Mouse (Mus musculus) left cerebral cortex, adult 18-20 months (tissue): ENCODE data around the gene Zfp9. TPM values are rescaled to one million over a fixed set of nuclear protein-coding genes. Genes with fewer than 3 reads are reported as not detected.

Experiments used
- DNase-seq, 2 experiments: peaks; one replicate each; pipeline ENCODE4 v3.0.0; 2021 to 2022; ENCODE audit warnings: low spot score in 2 of 2, mixed read lengths in 1 of 2
- long read RNA-seq, 2 experiments: library from polyadenylated mRNA; stranded (forward); transcript quantifications; one replicate each; pipeline ENCODE4 v2.0.0; 2021
- microRNA-seq, 2 experiments: library from miRNA; unstranded; fragments of <30 nt; microRNA quantifications; one replicate each; pipeline ENCODE4 v1.2.0; 2021
- total RNA-seq, 2 experiments: library from RNA; stranded (reverse); gene quantifications; 2 replicates each; pipeline ENCODE4 v1.2.3; 2021

Zfp9 gene
- total RNA-seq, result 10 to 100 TPM; 17.6 to 17.9 TPM
- long read RNA-seq, experiment 1, partial matches to known transcripts, result 0 of 9 reads
- long read RNA-seq, experiment 1, other reads (novel, unspliced or antisense), result 5 of 9 reads
- long read RNA-seq, experiment 2, partial matches to known transcripts, result 1 of 3 reads
- long read RNA-seq, experiment 2, other reads (novel, unspliced or antisense), result 2 of 3 reads

DNA sequence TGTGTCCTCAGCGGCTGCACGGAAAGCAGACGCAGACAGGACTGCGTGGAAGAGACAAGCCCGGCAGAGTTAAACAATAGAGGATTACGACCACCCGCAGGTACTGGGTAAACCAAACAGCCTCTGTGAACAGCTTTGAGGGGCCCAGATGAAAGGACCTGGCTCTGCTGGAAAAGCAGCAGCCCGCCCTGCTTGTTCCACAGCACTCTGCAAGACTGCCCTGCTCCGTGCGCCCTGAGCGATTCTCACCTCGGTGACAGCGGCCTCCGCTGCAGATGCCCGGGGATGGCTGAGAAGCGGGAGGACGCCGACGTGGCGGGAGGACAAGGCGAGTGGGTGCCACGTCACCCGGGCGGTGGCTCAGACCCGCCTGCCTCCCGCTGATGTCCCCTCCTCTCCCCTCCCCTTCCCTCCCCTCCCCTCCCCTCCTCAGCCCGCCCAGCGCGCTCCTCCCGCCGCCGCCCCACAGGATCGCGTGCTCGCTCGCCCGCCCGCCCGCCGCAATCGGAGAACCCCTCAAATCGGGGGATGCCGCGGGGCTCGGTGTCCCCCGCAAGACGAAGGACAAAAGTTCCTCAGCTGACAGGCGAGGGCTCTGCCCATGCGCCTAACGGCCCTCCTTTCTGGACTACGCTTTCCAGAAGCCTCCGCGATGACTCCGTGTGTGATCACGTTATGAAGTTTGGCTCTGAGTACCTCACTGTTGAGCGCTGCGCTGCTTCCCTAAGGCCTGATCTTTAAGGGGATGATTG lies at the start of gene Zfp9:
Zfp9 (minus strand) TSS at position 364 of the 752 bp plus-strand sequence.
- DNase-seq, result peak; percentile 80 to 89

DNA sequence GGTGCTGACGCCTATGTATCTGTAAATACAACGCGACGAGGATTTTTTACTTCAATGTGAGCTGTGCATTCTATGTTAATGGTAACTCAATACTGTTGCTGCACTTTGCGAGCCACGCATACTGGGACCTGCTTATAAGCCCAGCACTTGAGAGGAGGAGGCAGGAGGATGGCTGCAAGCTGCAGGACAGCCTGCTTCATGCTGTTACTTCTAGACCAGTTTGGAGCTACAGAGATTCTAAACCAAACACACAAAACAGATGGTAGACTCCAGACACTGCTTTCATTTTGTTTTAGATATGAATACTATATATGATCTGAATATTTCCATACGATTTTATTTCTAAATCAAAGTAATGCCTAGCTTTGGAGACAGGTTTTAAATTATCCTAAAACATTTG lies 41.5 kb upstream of the Zfp9 start:
- DNase-seq, result no peak

DNA sequence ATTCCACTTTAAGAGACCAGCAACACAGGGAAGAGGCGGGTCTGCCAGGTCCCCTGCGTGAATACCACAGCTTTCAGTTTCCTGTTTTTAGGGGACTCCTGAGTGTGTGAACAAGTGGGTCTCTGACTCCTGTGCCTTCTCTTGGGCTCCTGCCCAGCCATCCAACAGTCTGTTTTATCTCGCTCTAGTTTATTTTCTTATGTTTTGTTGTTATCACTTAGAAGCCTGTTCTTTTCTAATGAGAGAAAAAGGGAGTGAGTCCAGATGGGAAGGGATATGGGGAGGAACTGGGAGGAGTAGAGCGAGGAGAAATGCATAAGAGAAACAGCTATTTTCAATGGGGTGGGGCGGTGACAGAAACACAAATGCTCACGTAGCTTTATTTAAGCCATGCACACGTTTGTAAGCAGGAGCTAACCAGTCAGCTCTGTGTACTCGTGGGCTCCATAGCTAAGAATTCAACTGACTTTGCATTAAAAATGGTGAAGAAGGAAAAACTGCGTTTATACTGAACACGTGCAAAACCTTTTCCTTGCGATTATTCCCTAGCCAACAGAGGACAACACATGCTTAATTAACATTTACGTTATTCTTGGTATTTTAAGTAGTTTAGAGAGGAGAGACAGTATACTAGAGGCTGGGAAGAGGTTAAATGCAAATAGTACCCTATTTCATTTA lies 34.4 kb upstream of the Zfp9 start:
- no peak for DNase-seq

DNA sequence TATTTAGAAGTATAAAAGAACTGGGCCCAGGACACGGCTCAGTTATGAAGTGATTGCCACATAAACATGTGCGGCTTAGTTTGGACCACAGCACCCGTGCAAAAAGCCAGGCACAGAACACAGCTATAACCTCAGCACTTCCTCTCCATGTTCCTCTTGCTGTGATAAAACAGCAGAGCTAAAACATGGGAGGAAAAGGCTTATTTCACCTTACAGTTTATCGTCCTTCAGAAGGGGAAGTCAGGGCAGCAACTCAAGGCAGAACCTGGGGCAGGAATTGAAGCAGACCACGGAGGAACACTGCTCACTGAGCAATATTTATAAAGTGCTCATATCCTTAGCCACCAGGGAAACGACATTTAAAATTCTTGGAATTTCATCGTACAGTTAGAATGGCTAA lies 19.9 kb upstream of the Zfp9 start:
- no peak for DNase-seq

DNA sequence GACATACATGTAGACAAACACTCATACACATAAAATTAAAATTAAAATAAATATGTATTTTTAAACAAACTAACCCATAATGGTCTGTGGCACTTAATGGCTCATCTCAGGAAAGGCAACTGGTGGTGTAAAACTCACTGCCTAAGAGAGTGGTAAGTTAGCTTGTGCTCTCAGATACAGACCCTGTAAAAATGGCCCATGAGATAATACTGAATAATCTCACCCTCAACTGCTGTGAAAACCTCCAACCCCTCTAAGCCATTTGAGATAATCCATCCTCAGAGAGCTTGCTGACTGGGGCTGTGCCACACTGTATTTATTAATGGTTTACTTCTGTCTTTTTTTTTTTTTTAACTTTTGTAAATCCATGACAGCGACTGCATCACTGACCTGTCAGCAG lies 3.0 kb upstream of the Zfp9 start:
- no peak for DNase-seq

DNA sequence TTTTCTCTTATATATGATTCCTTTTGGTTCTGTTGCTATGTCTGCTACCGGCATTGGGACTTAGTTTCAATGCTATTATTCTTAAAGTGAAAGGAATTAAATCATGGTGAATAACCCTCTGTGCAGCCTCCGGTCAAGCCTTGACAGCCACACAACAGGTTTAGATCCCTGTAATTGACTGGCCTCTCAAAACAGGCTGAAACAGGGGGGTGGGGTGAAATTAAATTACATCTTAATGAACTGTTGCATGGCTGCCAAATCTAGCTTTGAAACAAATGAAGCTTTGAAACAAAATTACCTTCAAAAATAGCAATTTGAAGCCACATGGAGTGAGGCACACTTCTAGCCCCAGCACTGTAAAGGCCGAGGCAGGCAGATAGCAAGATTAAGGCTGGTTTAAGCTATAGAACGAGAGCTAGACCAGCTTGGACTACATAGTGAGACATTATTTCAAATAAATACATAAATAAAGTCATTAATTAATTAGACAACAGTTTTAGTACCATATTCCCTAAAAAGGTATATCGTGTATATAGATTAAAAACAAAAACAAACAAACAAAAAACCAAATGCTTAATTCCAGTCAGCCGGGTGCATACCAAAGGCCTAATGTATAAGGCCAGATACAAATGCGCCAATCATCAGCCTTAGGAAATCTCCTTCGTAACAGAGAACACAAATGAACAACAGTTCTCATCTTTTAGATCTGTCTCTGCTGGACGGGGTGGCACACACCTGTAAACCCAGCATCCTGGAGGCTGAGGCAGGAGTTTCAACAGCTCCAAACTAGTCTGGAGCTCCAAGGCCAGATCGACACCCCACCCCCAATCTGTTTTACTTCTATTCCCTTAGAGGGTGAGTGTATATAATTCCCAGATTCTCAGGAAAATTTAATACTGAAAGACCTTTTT lies 990 bp downstream of the Zfp9 start:
- DNase-seq, result no peak

DNA sequence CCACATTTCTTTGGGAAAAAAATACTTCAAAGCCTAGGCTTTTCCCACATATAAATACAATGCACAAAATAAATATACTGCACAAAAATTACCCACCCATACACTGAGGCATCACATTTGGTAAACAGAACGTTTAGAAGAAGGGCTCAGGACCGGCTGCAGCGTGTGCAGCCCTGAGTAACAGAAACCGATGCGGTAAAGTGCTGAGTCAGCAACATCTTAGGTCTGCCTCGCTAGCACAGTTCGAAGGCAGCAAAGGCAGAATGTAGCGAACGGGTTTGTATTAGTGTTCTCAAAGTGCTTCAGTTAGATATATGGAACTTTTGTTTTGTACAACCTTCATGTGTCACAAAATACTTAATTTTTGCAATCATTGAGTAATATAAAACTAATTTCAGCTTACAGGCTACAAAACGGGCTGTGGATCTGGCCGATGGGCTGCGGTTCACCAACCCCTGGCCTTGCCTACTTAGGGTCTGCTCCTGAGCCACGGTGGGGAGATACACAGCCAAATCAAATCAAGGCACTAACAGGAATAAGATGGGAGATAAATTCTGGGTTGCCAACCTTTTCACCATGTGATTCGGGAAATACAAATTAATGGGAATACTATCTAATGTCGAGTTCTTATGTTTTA lies 16.9 kb downstream of the Zfp9 start:
- no peak for DNase-seq

DNA sequence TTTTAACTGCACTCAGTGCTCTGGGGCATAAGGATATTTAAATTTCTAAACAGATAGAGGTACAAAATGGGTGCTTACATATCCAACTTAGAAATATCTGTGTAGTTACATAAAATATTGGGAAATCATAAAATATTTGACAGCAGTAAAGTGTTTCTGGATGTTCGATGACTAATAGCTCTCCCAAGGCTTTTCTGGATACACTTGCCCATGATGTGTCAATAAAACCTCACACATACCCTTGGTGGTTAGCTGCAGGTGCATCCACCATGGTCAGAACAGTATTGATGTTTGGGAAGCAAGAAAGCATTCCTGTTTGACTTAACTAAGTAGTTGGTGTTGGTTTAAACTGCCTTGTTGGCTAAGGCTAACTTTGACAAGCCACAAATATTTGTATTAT lies 21.4 kb downstream of the Zfp9 start:
- DNase-seq, result no peak

DNA sequence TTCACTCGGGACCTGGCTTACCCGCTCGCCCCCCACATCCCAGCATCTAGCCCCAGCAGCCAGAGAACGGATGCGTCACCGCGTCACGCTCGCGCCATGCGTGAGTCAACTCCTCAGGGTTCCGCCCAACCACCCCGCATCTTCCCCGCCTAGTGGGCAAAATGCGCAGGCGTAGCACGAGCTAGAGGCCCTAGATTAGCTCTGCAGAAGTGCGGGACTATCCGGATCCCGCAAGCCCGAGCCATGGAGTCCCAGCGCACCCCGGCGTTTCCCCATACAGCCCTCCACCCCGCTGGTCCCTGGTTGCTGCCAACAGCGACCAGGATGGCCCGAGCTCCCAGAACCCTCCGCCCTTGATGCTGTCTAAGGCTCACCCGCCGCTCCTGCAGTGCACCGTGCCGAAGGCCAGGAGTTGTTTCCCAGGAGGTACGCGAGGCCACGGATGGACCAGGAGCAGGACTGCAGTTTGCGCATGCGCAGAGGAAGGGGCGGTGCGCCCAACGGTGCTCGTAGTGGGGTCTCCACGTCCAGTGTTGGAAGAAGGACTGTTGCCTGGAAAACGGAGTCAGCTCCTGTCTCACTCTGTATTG lies 24.0 kb downstream of the Zfp9 start, which contains the start of gene Zfp248:
Zfp248 (minus strand) TSS at position 487 of the 590 bp plus-strand sequence.
- peak; percentile 94 to 95 for DNase-seq

DNA sequence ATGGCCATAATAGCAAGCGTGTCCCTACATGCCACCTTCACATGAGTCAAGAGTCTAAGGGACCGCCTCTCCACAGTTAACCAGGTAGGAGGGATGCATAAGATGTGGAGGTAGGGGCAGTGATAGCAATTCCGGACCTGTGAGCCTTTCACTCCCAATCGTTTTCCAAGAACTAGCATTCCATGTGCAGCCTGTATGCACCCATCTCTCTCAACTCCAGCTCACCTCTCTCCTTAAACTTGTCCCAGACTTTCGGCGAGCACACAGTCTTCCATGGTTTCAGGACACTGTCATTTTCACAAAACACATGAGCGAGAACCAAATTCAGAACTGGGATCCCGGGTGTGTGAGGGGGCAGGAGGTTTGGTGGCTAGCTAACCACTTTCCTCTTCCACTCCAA lies 24.7 kb downstream of the Zfp9 start:
- DNase-seq, result peak; percentile 9 to 20

DNA sequence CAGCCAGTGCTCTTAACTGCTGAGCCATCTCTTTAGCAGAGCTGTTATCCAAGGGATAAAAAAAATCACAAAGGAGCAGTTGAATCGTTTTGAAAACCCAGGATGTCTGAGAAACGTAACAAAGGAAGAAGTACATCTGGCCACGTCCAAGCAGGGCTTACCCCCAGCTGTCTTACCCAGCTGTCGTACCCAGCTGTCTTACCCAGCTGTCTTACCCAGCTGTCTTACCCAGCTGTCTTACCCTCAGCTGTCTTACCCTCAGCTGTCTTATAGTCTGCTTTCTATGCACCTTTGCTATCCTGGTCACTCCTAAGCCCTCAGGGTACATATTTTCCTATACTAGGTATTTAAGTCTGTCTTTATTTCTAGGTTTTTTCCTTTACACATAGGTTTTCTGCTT lies 47.6 kb downstream of the Zfp9 start:
- no peak for DNase-seq

DNA sequence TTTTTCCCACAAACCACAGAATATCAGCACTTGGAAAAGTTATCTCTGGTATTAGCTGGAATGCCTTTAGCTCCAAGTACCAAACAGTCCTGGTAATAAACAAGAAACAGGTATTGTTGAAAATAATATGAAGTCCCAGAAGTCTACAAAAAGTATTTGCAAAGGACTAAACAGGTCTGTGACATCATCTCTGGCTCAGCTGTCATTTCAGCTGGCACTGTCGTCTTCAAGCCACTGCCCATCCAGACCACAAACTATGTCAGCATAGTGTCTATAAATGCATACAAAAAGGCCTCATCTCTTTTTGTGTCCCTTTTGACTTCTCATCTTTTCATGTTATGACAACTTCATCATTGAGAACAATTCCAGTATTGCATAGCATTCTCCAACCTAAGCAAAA lies 52.5 kb downstream of the Zfp9 start:
- DNase-seq, result no peak

DNA sequence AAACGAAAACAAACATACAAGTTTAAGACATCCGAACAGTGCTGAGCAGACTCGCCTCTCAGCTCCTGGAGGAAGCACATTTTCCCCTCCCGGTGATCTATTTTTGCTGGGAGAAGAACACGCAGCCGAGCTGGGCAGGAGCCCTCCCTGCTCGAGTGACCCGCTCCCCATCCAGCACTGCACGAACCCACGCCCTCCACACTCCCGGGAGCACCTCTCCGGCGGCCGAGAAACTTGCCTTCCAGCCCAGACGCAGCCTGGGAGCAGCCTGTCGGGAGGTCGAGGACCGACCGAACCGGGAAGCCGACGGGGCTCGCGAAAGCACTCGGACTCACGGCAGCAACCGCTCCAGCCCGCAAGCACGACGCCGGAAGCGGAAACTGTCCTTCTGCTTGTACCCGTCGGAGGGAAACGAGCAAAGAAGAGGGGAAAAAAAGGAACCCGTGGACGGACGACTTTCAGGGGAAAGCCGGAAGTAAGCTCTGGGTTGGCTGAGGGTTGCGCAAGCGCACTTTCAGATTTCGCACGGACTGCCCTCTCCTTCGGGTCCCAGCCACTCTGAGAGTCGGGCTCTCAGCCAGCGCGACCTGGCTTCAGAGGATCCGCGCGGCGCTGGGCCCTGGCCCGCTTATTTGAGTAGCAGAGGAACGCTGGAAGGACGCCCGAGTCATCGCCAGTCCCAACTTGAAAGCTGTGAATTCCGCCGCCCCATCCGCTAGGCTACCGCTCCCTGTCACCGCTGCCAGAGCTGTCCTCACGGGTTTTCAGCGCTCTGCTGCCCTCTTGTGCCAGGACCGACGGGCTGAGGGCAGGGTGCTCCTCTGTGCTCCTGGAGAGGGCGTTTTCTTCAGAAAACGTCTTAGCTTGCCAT lies 59.8 kb downstream of the Zfp9 start, which contains the start of gene Bms1:
Bms1 (minus strand) TSS at position 425 of the 871 bp plus-strand sequence.
- DNase-seq, result peak; percentile 95

Small RNAs within 50 kb of the gene (microRNA-seq; reads per million reads assigned to microRNA genes)
- gene Gm25953, result 0 reads per million in 2 experiments

Other genes with a start within 250 kb of the Zfp9 start
- 10 to 100 TPM; 30.2 to 30.3 TPM for gene Bms1, start 59.8 kb downstream of the Zfp9 start, total RNA-seq
- 10 to 100 TPM; 17.8 to 20.3 TPM for gene Zfp248, start 23.8 kb downstream of the Zfp9 start, total RNA-seq
- 10 to 100 TPM; 11.5 to 13.2 TPM for gene Ankrd26, start 82.9 kb upstream of the Zfp9 start, total RNA-seq